In the genomic region with DNA sequence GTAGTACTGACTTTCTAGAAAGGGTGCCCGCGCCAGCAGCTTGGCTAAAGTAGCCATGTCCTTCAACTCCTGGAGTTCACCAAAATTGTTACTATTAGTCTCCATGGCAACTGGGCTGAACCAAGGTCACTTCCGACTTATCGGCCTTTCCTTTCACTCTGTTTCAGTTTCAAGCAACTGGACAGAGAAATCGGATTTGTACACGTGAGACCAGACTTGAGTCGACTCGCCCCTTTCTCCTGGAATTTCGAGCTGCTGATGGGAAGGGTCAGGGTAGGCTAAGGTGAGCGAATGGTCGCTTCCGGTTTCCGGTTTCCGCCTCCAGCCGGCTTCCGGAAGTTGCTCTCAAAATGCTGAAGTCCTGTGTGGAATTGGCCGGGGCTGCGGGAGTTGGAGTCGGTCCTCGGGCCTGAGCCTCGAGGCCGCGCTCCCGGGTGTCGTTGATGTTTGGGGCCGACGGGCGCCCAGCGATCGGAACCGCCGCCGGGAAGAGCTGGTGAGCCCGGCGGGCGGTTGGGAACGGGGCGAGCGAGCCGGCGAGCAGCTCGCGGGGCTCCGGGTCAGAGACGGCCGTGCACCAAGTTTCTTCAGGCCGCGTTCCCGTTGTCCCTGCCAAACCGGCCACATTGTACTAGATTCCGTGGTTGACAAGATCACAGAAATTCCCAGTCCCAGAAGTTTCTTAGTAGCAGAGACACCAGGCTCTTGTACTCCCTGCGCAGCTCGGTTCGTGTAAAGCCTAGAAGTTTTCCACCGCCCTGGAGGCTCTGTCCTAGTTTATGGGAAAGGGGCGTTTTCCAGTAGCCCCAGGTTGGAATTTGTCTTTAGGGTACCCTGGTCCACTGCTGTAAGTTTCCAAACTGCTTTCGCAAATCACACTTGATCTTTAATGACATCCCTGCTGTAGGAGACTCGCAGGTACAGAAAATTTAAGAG, we compare ENCODE assay signal across 8 mouse cellular contexts. TPM values are rescaled to one million over a fixed set of nuclear protein-coding genes. Genes with fewer than 3 reads are reported as not detected.
A peak's percentile ranks its signal among the peaks of the same experiment; 100 is the strongest.
DNase-seq lines count a peak whose midpoint lies in the region; ATAC-seq and TF ChIP-seq lines count a peak whose summit lies in the region.

TSS of gene Spata17 (minus strand) at position 285 of the 936 bp plus-strand sequence.
TSS of gene Gpatch2 (plus strand) at position 328 of the 936 bp plus-strand sequence.

- peak; percentile 43; the same call in 1 of the 2 replicates for TF ChIP-seq POLR2A in bone marrow, adult 2 months (IDR thresholded peaks at IDR 0.05; ENCODE audit: borderline replicate concordance, control insufficient read depth, low read depth, low read length)

- H3K4me2 ChIP-seq in embryonic facial prominence, embryonic 15.5 days (replicated peaks): peak within 1 kb of the TSS; percentile 71
- peak within 1 kb of the TSS; percentile 67 for H3K4me2 ChIP-seq in kidney, embryonic 14.5 days (replicated peaks; ENCODE audit: low read depth, low read length)

- TF ChIP-seq CTCF in bone marrow, adult 2 months (IDR thresholded peaks at IDR 0.05; ENCODE audit: control insufficient read depth, insufficient read depth, low read length): no peak

- DNase-seq in A20 (ENCODE audit: low read depth, low spot score): peak; percentile 94
- peak; percentile 78 to 83 for DNase-seq in heart, adult 9 months (ENCODE audit: low spot score in 2 of 2)
- peak; percentile 73 for DNase-seq in liver
- DNase-seq in spleen, postnatal 4 days (ENCODE audit: low spot score in 2 of 2): peak; percentile 63 to 84

- under 1% methylated on average over 58 of the region's 58 CpGs for WGBS in bone marrow, adult 2 months
- WGBS in embryonic facial prominence, embryonic 15.5 days: under 1% methylated on average over 58 of the region's 58 CpGs
- 1% methylated on average over 58 of the region's 58 CpGs for WGBS in kidney, embryonic 14.5 days

- H3K36me3 ChIP-seq in embryonic facial prominence, embryonic 15.5 days: no peaks in the 10 kb centered on the region
- no peaks in the 10 kb centered on the region for H3K36me3 ChIP-seq in kidney, embryonic 14.5 days (ENCODE audit: control insufficient read depth, insufficient read depth, low read length)

- no peaks in the 10 kb centered on the region for H3K27me3 ChIP-seq in embryonic facial prominence, embryonic 15.5 days
- no peaks in the 10 kb centered on the region for H3K27me3 ChIP-seq in kidney, embryonic 14.5 days (ENCODE audit: control insufficient read depth, insufficient read depth, low read length)

- H3K9me3 ChIP-seq in embryonic facial prominence, embryonic 15.5 days (replicated peaks): no peaks in the 10 kb centered on the region
- no peaks in the 10 kb centered on the region for H3K9me3 ChIP-seq in kidney, embryonic 14.5 days (ENCODE audit: control insufficient read depth, low read length)

- peak within 1 kb of the TSS; percentile 71 for H3K4me3 ChIP-seq in bone marrow, adult 2 months (replicated peaks; ENCODE audit: control insufficient read depth, low read depth, low read length)
- peak within 1 kb of the TSS; percentile 93 for H3K4me3 ChIP-seq in embryonic facial prominence, embryonic 15.5 days (replicated peaks)
- H3K4me3 ChIP-seq in kidney, embryonic 14.5 days (ENCODE audit: low read length): peak within 1 kb of the TSS; percentile 59

- 0 out of 2 replicates have a peak within 1 kb of the TSS, but pooled peaks have one; percentile 2 for H3K27ac ChIP-seq in bone marrow, adult 2 months (ENCODE audit: control insufficient read depth, insufficient read depth, low read depth, low read length, poor library complexity)
- H3K27ac ChIP-seq in embryonic facial prominence, embryonic 15.5 days (replicated peaks): peak within 1 kb of the TSS; percentile 80; the same call in 1 of the 2 replicates
- H3K27ac ChIP-seq in kidney, embryonic 14.5 days (ENCODE audit: low read depth, low read length): peak within 1 kb of the TSS; percentile 71; the same call in 1 of the 2 replicates

- H3K4me1 ChIP-seq in bone marrow, adult 2 months (ENCODE audit: control insufficient read depth, insufficient read depth, low read length): no peaks in the 10 kb centered on the region
- peaks cover 3% of the 10 kb centered on the region; the same call in 1 of the 2 replicates for H3K4me1 ChIP-seq in embryonic facial prominence, embryonic 15.5 days
- no peaks in the 10 kb centered on the region for H3K4me1 ChIP-seq in kidney, embryonic 14.5 days (ENCODE audit: control insufficient read depth, insufficient read depth, low read length)

- ATAC-seq in embryonic facial prominence, embryonic 15.5 days (ENCODE audit: insufficient number of reproducible peaks, low FRiP score, low TSS enrichment, low read depth): peak; percentile 83; the same call in 1 of the 2 replicates
- peak; percentile 93 for ATAC-seq in kidney, embryonic 14.5 days (ENCODE audit: low FRiP score, low TSS enrichment)
- peak; percentile 81 for ATAC-seq in monocyte, adult 5-6 weeks (replicated peaks; ENCODE audit: insufficient number of reproducible peaks, low FRiP score, low TSS enrichment, poor library complexity, severe bottlenecking)

- peak within 1 kb of the TSS; percentile 81 for H3K9ac ChIP-seq in embryonic facial prominence, embryonic 15.5 days
- peak within 1 kb of the TSS; percentile 84 for H3K9ac ChIP-seq in kidney, embryonic 14.5 days (ENCODE audit: low read depth, low read length)

RNA-seq across cellular contexts. Expression of gene Spata17, which starts in this region (rescaled TPM):
- polyA plus RNA-seq in bone marrow, adult 2 months (2011; ENCODE audit: insufficient read depth, insufficient read length, low replicate concordance, missing spikeins): not detected in 2 replicates
- polyA plus RNA-seq in embryonic facial prominence, embryonic 15.5 days (2015; fragmentation: Nextera tagmentation; extraction: Ambion mirVana): 1.8 and 3.9 TPM in 2 replicates
- polyA plus RNA-seq in kidney, embryonic 14.5 days (2014; fragmentation: Nextera tagmentation; extraction: Ambion mirVana): 0.84 and 1.5 TPM in 2 replicates
- not detected in 3 replicates for total RNA-seq in monocyte, adult 5-6 weeks (2017)

RNA-seq across cellular contexts. Expression of gene Gpatch2, which starts in this region (rescaled TPM):
- 7.8 and 9.8 TPM in 2 replicates for polyA plus RNA-seq in bone marrow, adult 2 months (2011; ENCODE audit: insufficient read depth, insufficient read length, low replicate concordance, missing spikeins)
- polyA plus RNA-seq in embryonic facial prominence, embryonic 15.5 days (2015; fragmentation: Nextera tagmentation; extraction: Ambion mirVana): 15.9 and 16.5 TPM in 2 replicates
- 14.0 and 23.2 TPM in 2 replicates for polyA plus RNA-seq in kidney, embryonic 14.5 days (2014; fragmentation: Nextera tagmentation; extraction: Ambion mirVana)
- total RNA-seq in monocyte, adult 5-6 weeks (2017): 28.1 to 43.7 TPM (median 29.7 TPM) in 3 replicates

Comparison
In these comparisons a context has a peak if more than half of its experiments do, and no peak if none do; other contexts are left out.
1. Peak in every context shown above with its lines: DNase-seq, ATAC-seq, H3K4me3 ChIP-seq and H3K27ac ChIP-seq.
2. H3K27ac ChIP-seq: peak in every context shown above with its lines; median percentile 80 in embryonic facial prominence, embryonic 15.5 days; 71 in kidney, embryonic 14.5 days; 2 in bone marrow, adult 2 months.